Mouse (Mus musculus): ENCODE data around the gene Mfap3l. TPM values are rescaled to one million over a fixed set of nuclear protein-coding genes. Genes with fewer than 3 reads are reported as not detected.
"Not testable (repeated sequence)": the region's sequence is repeated elsewhere in the genome, so short reads cannot be mapped to it uniquely, and the experiment has no call there.

Mfap3l gene
- polyA plus RNA-seq, 1 experiment from 2014 or later: 1.6 TPM

- Histone ChIP-seq H3K4me1 (replicated peaks) (peaks cover 26% of the 10 kb centered on the region; the same call in 1 of the 2 replicates), H3K9me3 (no peaks in the 10 kb centered on the region), H3K27me3 (ENCODE audit: insufficient read depth, poor library complexity, severe bottlenecking) (peaks cover 37% of the 10 kb centered on the region), H3K27ac (peak overlapping the region; percentile 86), H3K4me3 (peak overlapping the region; percentile 74), H3K36me3 (no peaks in the 10 kb centered on the region)
- WGBS: under 1% methylated on average over 56 of the region's 56 CpGs
- no peak for DNase-seq (ENCODE audit: low spot score)
Observed at GRCm38 (mm10) chr8:60632933-60633655, 467 bp downstream of the Mfap3l start.

- Histone ChIP-seq H3K4me3 (no peak overlapping the region), H3K9me3 (no peaks in the 10 kb centered on the region), H3K27me3 (ENCODE audit: insufficient read depth, poor library complexity, severe bottlenecking) (peaks cover 31% of the 10 kb centered on the region), H3K27ac (no peak overlapping the region), H3K4me1 (replicated peaks) (peaks cover 26% of the 10 kb centered on the region; the same call in 1 of the 2 replicates), H3K36me3 (no peaks in the 10 kb centered on the region)
- DNase-seq (ENCODE audit: low spot score): no peak
- WGBS: 84% methylated on average over 2 of the region's 2 CpGs
Observed at GRCm38 (mm10) chr8:60634921-60635320, 2.3 kb downstream of the Mfap3l start.

- Histone ChIP-seq H3K4me1 (replicated peaks) (peaks cover 26% of the 10 kb centered on the region; the same call in 1 of the 2 replicates), H3K4me3 (no peak overlapping the region), H3K27me3 (ENCODE audit: insufficient read depth, poor library complexity, severe bottlenecking) (peaks cover 22% of the 10 kb centered on the region), H3K36me3 (no peaks in the 10 kb centered on the region), H3K27ac (no peak overlapping the region), H3K9me3 (no peaks in the 10 kb centered on the region)
- no peak for DNase-seq (ENCODE audit: low spot score)
Observed at GRCm38 (mm10) chr8:60635846-60636245, 3.2 kb downstream of the Mfap3l start.

GRCm38 (mm10) chr8:60640046-60640445, 7.4 kb downstream of the Mfap3l start:
- Histone ChIP-seq H3K36me3 (no peaks in the 10 kb centered on the region), H3K9me3 (no peaks in the 10 kb centered on the region), H3K27ac (no peak overlapping the region), H3K4me1 (replicated peaks) (no peaks in the 10 kb centered on the region), H3K4me3 (no peak overlapping the region), H3K27me3 (ENCODE audit: insufficient read depth, poor library complexity, severe bottlenecking) (0 out of 2 replicates have a peak, but pooled peaks cover under 1% of the 10 kb centered on the region)
- no peak for DNase-seq (ENCODE audit: low spot score)
- WGBS: 93% methylated on average over 17 of the region's 17 CpGs

- Histone ChIP-seq H3K36me3 (no peaks in the 10 kb centered on the region), H3K27me3 (ENCODE audit: insufficient read depth, poor library complexity, severe bottlenecking) (no peaks in the 10 kb centered on the region), H3K27ac (no peak overlapping the region), H3K4me1 (replicated peaks) (no peaks in the 10 kb centered on the region), H3K4me3 (no peak overlapping the region), H3K9me3 (no peaks in the 10 kb centered on the region)
- 87% methylated on average over 6 of the region's 6 CpGs for WGBS
- no peak for DNase-seq (ENCODE audit: low spot score)
Observed at GRCm38 (mm10) chr8:60643416-60644020, 10.9 kb downstream of the Mfap3l start.

GRCm38 (mm10) chr8:60645164-60645563, 12.5 kb downstream of the Mfap3l start:
- Histone ChIP-seq H3K27ac (no peak overlapping the region), H3K9me3 (no peaks in the 10 kb centered on the region), H3K36me3 (no peaks in the 10 kb centered on the region), H3K4me1 (replicated peaks) (no peaks in the 10 kb centered on the region), H3K4me3 (no peak overlapping the region), H3K27me3 (ENCODE audit: insufficient read depth, poor library complexity, severe bottlenecking) (no peaks in the 10 kb centered on the region)
- WGBS: 84% methylated on average over 4 of the region's 4 CpGs
- DNase-seq (ENCODE audit: low spot score): no peak

- no peaks in the 10 kb centered on the region for H3K27me3 ChIP-seq (ENCODE audit: insufficient read depth, poor library complexity, severe bottlenecking)
- H3K4me1 ChIP-seq (replicated peaks): no peaks in the 10 kb centered on the region
- no peaks in the 10 kb centered on the region for H3K36me3 ChIP-seq
- no peak overlapping the region for H3K4me3 ChIP-seq
- 80% methylated on average over 3 of the region's 3 CpGs for WGBS
- no peak for DNase-seq (ENCODE audit: low spot score)
- H3K9me3 ChIP-seq: no peaks in the 10 kb centered on the region
- no peak overlapping the region for H3K27ac ChIP-seq
Observed at GRCm38 (mm10) chr8:60645911-60646310, 13.3 kb downstream of the Mfap3l start.

- H3K27ac ChIP-seq: no peak overlapping the region
- no peaks in the 10 kb centered on the region for H3K9me3 ChIP-seq
- H3K27me3 ChIP-seq (ENCODE audit: insufficient read depth, poor library complexity, severe bottlenecking): no peaks in the 10 kb centered on the region
- H3K36me3 ChIP-seq: no peaks in the 10 kb centered on the region
- H3K4me1 ChIP-seq (replicated peaks): no peaks in the 10 kb centered on the region
- WGBS: 95% methylated on average over 3 of the region's 3 CpGs
- no peak overlapping the region for H3K4me3 ChIP-seq
- no peak for DNase-seq (ENCODE audit: low spot score)
Observed at GRCm38 (mm10) chr8:60647291-60647690, 14.7 kb downstream of the Mfap3l start.

GRCm38 (mm10) chr8:60649081-60649480, 16.5 kb downstream of the Mfap3l start:
- Histone ChIP-seq H3K9me3 (no peaks in the 10 kb centered on the region), H3K27me3 (ENCODE audit: insufficient read depth, poor library complexity, severe bottlenecking) (no peaks in the 10 kb centered on the region), H3K4me3 (no peak overlapping the region), H3K36me3 (no peaks in the 10 kb centered on the region), H3K27ac (no peak overlapping the region), H3K4me1 (replicated peaks) (no peaks in the 10 kb centered on the region)
- no peak for DNase-seq (ENCODE audit: low spot score)
- whole genome bisulfite sequencing: 65% methylated on average over 1 of the region's 1 CpGs

GRCm38 (mm10) chr8:60650119-60650518, 17.5 kb downstream of the Mfap3l start:
- no peaks in the 10 kb centered on the region for H3K9me3 ChIP-seq
- no peaks in the 10 kb centered on the region for H3K4me1 ChIP-seq (replicated peaks)
- H3K4me3 ChIP-seq: no peak overlapping the region
- no peak overlapping the region for H3K27ac ChIP-seq
- no peaks in the 10 kb centered on the region for H3K27me3 ChIP-seq (ENCODE audit: insufficient read depth, poor library complexity, severe bottlenecking)
- no peaks in the 10 kb centered on the region for H3K36me3 ChIP-seq
- WGBS: 89% methylated on average over 4 of the region's 4 CpGs
- no peak for DNase-seq (ENCODE audit: low spot score)

GRCm38 (mm10) chr8:60657425-60658113, 24.9 kb downstream of the Mfap3l start:
- WGBS: 76% methylated on average over 6 of the region's 6 CpGs
- no peaks in the 10 kb centered on the region for H3K27me3 ChIP-seq (ENCODE audit: insufficient read depth, poor library complexity, severe bottlenecking)
- H3K9me3 ChIP-seq: no peaks in the 10 kb centered on the region
- peaks cover 17% of the 10 kb centered on the region for H3K4me1 ChIP-seq (replicated peaks)
- no peak overlapping the region for H3K27ac ChIP-seq
- DNase-seq (ENCODE audit: low spot score): no peak
- H3K36me3 ChIP-seq: no peaks in the 10 kb centered on the region
- no peak overlapping the region for H3K4me3 ChIP-seq

GRCm38 (mm10) chr8:60658114-60658500, 25.5 kb downstream of the Mfap3l start:
- peaks cover 17% of the 10 kb centered on the region for H3K4me1 ChIP-seq (replicated peaks)
- no peak for DNase-seq (ENCODE audit: low spot score)
- WGBS: 74% methylated on average over 6 of the region's 6 CpGs
- H3K27me3 ChIP-seq (ENCODE audit: insufficient read depth, poor library complexity, severe bottlenecking): no peaks in the 10 kb centered on the region
- no peak overlapping the region for H3K4me3 ChIP-seq
- H3K36me3 ChIP-seq: no peaks in the 10 kb centered on the region
- H3K27ac ChIP-seq: no peak overlapping the region
- no peaks in the 10 kb centered on the region for H3K9me3 ChIP-seq

GRCm38 (mm10) chr8:60658686-60659085, 26.1 kb downstream of the Mfap3l start:
- H3K27me3 ChIP-seq (ENCODE audit: insufficient read depth, poor library complexity, severe bottlenecking); H3K27ac ChIP-seq; H3K36me3 ChIP-seq; DNase-seq (ENCODE audit: low spot score); H3K4me3 ChIP-seq; H3K9me3 ChIP-seq: not testable (repeated sequence)
- WGBS: 69% methylated on average over 2 of the region's 2 CpGs
- H3K4me1 ChIP-seq (replicated peaks): peaks cover 17% of the 10 kb centered on the region

Measured in hindbrain, embryonic 10.5 days (tissue).